Mouse (Mus musculus): ENCODE measurements around the gene Gm42417.
A peak's percentile ranks its signal among the peaks of the same experiment; 100 is the strongest.

The Gm42417 gene

DNA sequence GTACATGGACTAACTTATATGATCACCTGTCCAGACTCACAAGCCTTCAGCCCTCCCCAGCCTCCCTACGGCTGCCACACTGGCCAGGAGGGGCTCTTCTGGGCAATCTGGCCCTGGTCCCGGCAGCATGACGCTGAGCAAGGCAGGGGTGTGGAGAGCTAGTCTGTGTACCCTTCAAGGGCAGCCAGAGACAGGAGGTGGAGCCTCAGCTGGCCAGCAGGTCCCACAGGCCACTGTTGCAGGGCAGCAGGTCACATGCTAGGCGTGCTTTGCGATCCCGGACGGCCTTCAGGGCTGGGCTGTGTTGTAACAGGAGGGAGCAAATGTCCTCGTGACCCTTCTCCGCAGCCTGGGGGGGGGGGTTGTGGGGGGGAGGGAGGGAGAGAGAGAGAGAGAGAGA is at the start of gene Gm42417:
TSS of gene Gm42417 (minus strand) at position 244 of the 400 bp plus-strand sequence.
- DNase-seq (ENCODE audit: extremely low spot score), result no peak

GRCm38 (mm10) chr1:36587860-36588259 is 48.6 kb upstream of the Gm42417 start:
- DNase-seq (ENCODE audit: extremely low spot score), result no peak

- peak; percentile 36 for DNase-seq (ENCODE audit: extremely low spot score)
These were observed 47.1 kb upstream of the Gm42417 start for GRCm38 (mm10) chr1:36586288-36586687.

DNA sequence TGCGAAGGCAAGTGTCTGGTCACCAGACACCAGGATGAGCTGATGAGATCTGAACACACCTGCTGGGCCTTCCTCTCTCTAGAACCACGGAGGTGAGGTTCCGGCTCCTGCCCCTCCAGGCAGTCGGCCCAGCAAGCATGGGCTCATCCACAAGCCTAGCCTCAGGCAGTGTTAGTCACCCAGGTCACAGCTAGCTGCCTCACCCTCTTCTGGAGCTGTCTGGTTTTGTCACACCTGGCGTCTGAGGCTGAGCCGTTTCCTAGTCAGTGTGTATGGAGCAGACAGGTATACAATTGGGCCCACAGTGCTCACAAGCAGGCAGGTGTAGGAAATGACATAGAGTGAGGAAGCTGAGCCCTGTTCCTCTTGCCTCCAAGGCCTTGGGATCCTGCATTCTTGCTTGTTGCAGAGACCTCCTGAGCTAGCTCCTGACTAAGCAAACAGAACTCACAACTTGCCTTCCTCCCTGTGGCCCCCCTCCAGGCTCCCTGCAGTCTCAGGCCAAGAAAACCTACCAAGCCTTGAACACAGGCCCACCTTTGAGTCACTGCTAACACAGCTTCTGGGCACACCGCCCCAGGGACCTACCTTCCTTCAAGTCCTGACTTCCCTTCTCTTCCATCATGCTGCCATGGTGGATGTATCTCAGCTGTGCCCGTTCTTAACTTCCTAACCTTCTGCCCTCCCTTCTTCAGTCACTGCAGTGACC is 44.3 kb upstream of the Gm42417 start:
- no peak for DNase-seq (ENCODE audit: extremely low spot score)

DNA sequence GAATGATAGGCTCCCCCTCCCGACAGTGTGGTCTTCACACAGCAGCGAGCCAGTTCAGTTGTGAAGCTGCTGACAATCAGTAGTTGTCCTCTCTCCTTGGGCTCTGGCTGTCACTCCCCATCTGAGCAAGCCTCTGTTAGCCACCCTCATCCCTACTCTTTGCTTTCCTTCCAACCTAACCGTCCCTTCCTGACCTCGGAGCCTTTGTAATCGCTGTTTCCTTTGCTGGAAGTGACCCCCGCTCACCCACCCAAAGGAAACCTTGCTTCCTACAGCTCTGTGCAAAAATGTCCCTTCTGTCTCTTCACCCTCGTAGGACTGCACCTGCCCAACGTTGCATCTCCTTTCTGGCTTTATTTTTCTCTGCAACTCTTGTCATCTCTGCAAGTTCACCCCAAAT is 43.0 kb upstream of the Gm42417 start:
- no peak for DNase-seq (ENCODE audit: extremely low spot score)

DNA sequence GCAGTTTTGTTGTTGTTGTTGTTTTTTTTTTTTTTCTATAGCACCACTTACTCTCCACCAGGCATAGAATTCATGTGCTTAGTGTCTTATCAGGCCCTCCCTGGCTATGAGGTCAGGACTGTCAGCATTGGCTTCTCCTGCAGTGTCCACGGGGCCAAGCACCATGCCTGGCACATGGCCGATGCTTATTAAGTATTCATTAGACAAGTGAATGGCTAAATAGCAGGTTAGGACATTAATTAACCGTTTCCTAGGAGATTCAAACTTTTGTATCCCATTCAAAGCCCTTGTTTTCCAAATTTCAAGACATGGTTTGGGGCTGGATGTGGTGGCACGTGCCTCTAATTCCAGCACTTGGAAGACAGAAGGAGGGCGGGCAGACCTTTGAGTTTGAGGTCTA is 42.0 kb upstream of the Gm42417 start:
- no peak for DNase-seq (ENCODE audit: extremely low spot score)

GRCm38 (mm10) chr1:36580384-36581207 is 41.4 kb upstream of the Gm42417 start:
- peak; percentile 81 for DNase-seq (ENCODE audit: extremely low spot score)

DNA sequence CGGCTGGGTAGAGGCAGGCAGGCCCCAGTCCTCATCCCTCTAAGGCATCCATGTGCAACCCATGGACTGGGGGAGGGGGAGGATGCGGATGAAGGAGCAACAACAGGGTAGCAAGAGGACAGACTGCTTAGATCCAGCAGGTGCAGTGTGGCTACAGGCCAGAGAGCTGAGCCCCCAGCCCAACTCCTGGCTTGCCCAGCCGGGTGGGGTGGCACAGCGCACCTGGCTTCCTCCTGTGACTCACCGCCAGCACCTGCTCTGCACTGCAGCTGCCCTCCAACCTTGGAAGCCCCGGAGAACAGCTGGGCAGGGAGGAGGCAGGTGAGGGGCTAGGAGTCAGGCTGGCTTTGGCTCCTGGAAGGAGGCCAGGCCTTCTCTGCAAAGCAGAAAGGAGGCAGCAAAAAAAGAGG is 40.8 kb upstream of the Gm42417 start:
- no peak for DNase-seq (ENCODE audit: extremely low spot score)

DNA sequence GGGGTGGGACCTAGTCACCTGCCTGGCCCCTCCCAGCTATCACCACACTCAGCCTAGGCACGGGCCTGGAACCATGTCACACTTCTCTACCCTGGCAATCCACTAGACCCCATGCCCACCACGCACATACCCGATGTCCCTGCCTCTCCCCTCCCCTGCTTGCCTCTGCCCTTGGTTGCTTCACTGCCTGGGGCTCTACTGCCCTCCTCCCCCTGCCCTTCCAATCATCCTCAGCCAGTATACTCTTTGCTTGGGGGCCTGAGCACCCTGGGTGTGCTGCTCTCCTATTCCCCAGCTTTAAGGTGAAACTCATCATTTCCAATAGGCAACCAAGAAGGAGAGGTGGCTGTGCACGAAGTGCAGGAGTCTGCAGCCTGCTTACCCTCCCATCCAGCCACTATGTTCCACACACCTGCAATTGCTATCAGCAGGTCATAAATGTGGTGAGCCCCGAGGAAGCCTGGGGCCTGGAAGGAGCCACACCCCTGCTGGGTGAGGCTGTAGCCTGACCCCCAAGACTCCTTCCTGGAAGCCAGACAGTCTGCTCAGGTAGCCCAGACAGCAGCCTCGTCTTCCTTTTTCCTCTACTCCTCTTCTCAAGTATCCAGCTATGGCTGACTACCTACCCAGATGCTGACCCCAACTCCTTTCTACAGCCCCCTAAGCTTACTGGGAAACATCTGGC is 37.9 kb upstream of the Gm42417 start:
- no peak for DNase-seq (ENCODE audit: extremely low spot score)

DNA sequence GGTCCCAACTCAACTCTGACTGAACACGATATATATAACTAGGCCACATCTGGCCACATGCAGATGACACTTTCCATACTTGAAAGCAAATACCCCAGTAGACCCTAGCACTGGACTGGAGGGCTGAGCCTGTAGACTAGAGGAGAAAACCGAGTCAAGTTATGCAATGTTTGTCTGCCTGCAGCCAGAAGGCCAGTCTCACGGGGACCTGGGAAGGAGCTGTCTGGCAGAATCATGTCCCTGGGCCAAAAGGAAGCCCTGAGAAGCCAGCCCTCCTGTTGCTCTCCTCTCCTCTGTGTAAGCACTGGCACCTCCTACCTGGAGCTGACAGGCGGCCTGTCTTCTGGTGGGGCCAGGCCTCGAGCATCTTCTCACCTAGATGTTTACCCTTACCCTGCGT is 36.1 kb upstream of the Gm42417 start:
- DNase-seq (ENCODE audit: extremely low spot score), result no peak

GRCm38 (mm10) chr1:36574196-36574955 is 35.1 kb upstream of the Gm42417 start:
- no peak for DNase-seq (ENCODE audit: extremely low spot score)

- DNase-seq (ENCODE audit: extremely low spot score), result no peak
These were observed 34.3 kb upstream of the Gm42417 start for GRCm38 (mm10) chr1:36573524-36573923.

DNA sequence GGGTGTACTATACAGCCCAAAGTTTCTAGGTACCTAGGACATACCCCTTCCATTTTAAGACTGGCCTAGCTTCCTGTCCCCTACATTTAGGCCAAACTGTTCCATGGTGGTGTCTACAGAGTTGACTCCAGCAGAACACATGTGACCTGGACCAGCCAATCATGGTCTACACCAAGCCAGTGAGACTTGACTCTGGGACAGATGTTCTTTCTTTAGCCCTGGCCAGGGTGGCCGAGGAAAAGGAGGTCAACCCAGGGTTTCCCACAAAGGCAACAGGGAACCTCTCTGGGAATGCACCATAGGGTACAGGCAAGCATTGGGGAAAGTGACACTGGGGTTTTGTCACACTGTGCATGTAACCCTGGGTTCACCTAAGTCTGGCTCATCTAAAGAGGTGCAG is 33.5 kb upstream of the Gm42417 start:
- no peak for DNase-seq (ENCODE audit: extremely low spot score)

DNA sequence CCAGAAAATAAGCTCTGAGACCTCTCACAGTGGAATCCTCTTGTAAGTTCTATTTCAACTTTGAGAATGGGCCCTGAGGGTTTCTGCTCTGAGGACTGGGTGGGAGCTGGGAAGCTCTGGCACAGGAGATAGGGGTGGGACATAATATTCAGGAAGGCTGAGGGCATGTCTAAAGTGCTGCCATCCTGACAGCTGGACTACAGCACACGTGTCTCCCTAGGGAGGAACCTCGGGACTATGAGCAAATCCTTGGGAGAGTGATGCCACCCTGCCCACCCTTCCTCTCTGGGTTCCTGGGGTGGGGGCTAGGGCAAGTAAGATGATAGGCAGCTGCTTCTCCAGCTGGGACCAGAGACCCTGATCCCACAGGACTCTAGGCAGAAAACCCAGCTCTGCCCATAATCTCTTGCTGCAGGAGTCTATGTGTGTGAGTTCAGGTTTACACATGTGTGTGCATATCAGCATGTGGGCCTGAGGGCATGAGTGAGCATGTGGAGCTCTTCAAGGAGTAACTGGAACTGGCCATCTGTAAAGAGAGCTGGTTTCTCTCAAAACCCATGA is 33.0 kb upstream of the Gm42417 start:
- no peak for DNase-seq (ENCODE audit: extremely low spot score)

GRCm38 (mm10) chr1:36571627-36572026 is 32.4 kb upstream of the Gm42417 start:
- no peak for DNase-seq (ENCODE audit: extremely low spot score)

- no peak for DNase-seq (ENCODE audit: extremely low spot score)
These were observed 31.1 kb upstream of the Gm42417 start for GRCm38 (mm10) chr1:36570320-36570719.

DNA sequence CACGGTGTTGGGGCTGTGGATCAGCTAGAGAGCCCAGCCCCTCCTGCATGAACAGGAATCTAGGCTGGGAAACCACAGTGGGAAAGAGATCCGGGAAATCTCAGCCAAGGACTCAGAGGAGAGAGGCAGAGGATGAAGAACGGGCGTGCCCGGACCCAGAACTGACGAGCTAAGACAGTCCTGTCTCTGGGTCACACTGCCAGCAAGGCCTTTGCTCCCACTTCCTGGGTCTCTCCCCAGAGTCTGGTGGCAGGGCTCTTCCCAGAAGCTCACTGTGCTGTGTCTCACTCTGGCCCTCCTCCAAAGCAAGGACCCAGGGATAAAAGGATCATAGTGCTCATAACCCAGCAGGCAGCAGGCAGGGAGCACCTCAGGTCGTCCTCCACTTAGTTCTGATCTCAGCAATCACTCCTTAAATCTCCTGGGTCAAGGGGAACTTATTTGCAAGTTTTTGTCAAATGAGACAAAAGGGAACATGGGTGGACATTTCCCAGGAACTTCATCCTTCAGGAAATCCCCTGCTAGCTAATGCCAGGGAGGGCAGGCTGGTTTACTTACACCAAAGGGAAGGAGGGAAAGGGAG is 30.6 kb upstream of the Gm42417 start:
- no peak for DNase-seq (ENCODE audit: extremely low spot score)

GRCm38 (mm10) chr1:36568776-36569175 is 29.5 kb upstream of the Gm42417 start:
- no peak for DNase-seq (ENCODE audit: extremely low spot score)

DNA sequence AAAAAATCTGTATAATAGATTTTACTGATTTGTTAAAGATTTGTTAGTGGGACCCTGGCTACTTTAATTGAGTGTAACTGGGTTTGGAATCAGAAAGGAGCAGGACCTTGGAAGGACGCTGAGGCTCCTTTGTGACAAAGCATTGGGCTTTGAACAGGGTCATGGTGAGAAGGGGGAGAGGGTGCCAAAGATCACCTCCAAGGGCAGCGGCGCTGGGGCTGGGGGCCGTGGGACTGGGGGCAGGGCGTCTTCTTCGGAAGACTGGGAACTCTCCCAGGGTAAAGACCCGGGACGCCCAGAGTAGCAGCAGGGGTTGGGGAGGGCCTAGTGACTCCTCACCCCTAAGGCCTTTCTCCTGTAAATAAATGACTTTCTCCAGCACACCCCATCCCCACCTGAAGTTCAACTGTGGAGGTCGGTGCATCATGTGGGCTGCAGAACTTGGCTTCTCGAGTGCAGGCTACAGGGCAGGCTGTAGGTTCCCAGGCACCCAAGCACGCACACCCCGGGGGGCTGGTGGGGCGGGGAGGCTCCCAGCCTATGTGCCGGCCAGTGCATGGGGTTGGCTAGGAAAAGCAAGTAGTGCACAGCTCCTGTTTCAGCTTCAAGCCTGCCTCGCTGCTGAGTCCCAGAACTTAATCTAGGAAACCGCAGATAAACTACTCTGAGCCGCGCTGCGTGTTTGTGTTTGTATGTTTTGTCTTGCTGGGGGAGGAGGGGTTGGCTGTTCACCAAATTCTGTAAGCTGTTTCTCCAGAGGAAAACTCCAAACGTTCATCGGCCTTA is 28.8 kb upstream of the Gm42417 start:
- no peak for DNase-seq (ENCODE audit: extremely low spot score)

DNA sequence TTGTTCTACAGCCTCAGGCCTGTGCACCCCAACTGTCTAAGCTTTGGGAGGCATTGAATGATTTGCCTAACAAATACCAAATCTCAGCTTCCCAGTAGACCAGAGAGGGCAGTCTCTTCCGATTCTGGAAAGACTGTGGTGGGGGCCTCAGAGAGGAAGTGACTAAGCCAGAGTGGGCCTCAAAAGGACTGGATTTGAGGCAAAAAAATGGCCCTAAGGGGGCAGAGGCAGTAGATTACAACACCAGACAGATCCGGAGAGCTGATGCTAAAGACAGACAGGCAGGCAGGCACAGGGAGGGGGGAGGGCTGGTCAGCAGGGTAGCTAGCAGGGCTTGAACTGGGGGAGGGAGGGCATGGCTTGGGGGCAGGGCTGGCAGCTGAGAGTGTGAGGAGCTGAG is 27.2 kb upstream of the Gm42417 start:
- DNase-seq (ENCODE audit: extremely low spot score), result no peak

Data from embryo, embryonic 9.5 days (tissue).